Mouse (Mus musculus) C2C12 (cell line): ENCODE measurements around the gene Mylk2. TPM values are rescaled to one million over a fixed set of nuclear protein-coding genes. Genes with fewer than 3 reads are reported as not detected.

ENCODE experiments used
- H3K27me3 ChIP-seq: one replicate; pipeline ENCODE4 v1.6.1; 2011; ENCODE audit not compliant: control insufficient read depth, insufficient read depth, insufficient read length
- H3K36me3 ChIP-seq: one replicate; pipeline ENCODE4 v1.6.1; 2011; ENCODE audit not compliant: control insufficient read depth, insufficient read depth
- H3K4me3 ChIP-seq: one replicate; pipeline ENCODE4 v1.5.1; 2011; ENCODE audit warnings: mild to moderate bottlenecking, control low read depth; ENCODE audit not compliant: poor library complexity, insufficient read depth, severe bottlenecking
- H3K79me2 ChIP-seq: one replicate; pipeline ENCODE4 v1.6.1; 2011; ENCODE audit not compliant: control insufficient read depth, insufficient read depth
- H3K79me3 ChIP-seq: one replicate; pipeline ENCODE4 v1.6.1; 2011; ENCODE audit warnings: low read depth, control low read depth
- H3ac ChIP-seq: one replicate; pipeline ENCODE3; 2011; ENCODE audit warnings: low read depth; ENCODE audit not compliant: control insufficient read depth, insufficient read length
- CEBPB ChIP-seq: IDR thresholded peaks from one replicate; pipeline ENCODE4 v1.6.1; 2011; ENCODE audit warnings: low read depth, mild to moderate bottlenecking, control low read depth, moderate library complexity
- CTCF ChIP-seq: IDR thresholded peaks from one replicate; pipeline ENCODE4 v1.5.1; 2011; ENCODE audit not compliant: control insufficient read depth, insufficient read depth, insufficient read length
- FOSL1 ChIP-seq: IDR thresholded peaks from one replicate; pipeline ENCODE4 v1.8.0; 2011; ENCODE audit warnings: mild to moderate bottlenecking, low read length; ENCODE audit not compliant: poor library complexity, insufficient read depth, severe bottlenecking
- MAX ChIP-seq: IDR thresholded peaks from one replicate; pipeline ENCODE4 v1.6.1; 2011; ENCODE audit warnings: mild to moderate bottlenecking, control low read depth
- MYOD1 ChIP-seq: IDR thresholded peaks from one replicate; pipeline ENCODE4 v1.6.1; 2011; ENCODE audit warnings: low read depth; ENCODE audit not compliant: control insufficient read depth, insufficient read length
- MYOG ChIP-seq: IDR thresholded peaks from one replicate; pipeline ENCODE4 v1.6.1; 2011; ENCODE audit not compliant: control insufficient read depth, insufficient read length; ENCODE audit errors: extremely low read depth
- USF1 ChIP-seq: IDR thresholded peaks from one replicate; pipeline ENCODE4 v1.6.1; 2011; ENCODE audit warnings: low read depth, mild to moderate bottlenecking, control low read depth, moderate library complexity
- polyA plus RNA-seq: library from polyadenylated mRNA; unstranded; fragments of >200 nt; fragmentation: generic; extraction: Trizol; gene quantifications from one replicate; pipeline ENCODE4 v1.2.1, GENCODE M21; 2012; ENCODE audit warnings: missing spikeins

The Mylk2 gene
- polyA plus RNA-seq, 1 experiment: 3.9 TPM

DNA sequence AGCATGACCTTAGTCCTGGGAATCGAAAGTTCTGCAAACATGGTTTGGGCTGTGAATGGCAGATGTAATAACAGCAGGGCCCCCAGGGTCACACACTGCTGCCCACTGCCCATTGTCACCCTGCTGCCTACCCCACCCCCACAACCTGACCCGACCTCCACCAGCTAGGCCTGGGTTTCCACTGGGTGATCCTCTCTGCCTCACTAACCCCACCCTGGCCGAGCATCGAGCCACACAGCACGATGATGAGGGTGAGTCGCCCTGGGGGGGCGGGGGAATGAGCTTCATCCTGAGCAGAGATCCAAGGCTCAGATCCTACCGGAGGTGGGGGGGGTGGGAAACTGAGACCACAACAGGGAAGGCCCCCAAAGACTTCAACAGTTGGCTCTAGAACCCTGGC lies 13.0 kb downstream of the Mylk2 start:
- peaks cover under 1% of the 10 kb centered on the region for H3K79me3 ChIP-seq
- H3K79me2 ChIP-seq: peaks cover 29% of the 10 kb centered on the region
- H3K36me3 ChIP-seq: no peaks in the 10 kb centered on the region
- TF ChIP-seq CEBPB (no peak), FOSL1 (no peak), MYOG (no peak), USF1 (no peak), CTCF (no peak), MAX (no peak), MYOD1 (no peak)
- H3K27me3 ChIP-seq: no peaks in the 10 kb centered on the region
- no peak overlapping the region for H3ac ChIP-seq
- H3K4me3 ChIP-seq: no peak overlapping the region

DNA sequence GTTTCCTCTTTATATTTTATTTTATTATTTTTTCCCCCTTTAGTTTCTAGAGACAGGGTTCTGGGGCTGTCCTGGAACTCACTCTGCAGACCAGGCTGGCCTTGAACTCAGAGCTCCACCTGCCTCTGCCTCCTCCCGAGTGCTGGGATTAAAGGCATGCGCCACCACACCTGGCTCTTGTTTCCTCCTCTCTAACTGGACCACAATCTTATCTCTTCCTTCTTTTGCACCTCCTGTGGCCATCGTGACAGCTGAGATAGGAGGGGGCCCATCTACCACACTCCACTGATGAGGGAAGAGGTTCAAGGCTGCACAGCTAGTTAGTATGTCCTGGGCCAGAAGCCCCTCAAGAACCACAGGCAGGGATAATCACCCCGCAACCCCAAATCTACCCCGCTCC lies 13.4 kb downstream of the Mylk2 start:
- TF ChIP-seq CTCF (no peak), MAX (no peak), CEBPB (no peak), MYOG (no peak)
- peaks cover 3% of the 10 kb centered on the region for H3K79me3 ChIP-seq
- peak overlapping the region; percentile 18 for H3K4me3 ChIP-seq
- no peaks in the 10 kb centered on the region for H3K27me3 ChIP-seq
- no peak overlapping the region for H3ac ChIP-seq
- no peaks in the 10 kb centered on the region for H3K36me3 ChIP-seq
- peaks cover 33% of the 10 kb centered on the region for H3K79me2 ChIP-seq

DNA sequence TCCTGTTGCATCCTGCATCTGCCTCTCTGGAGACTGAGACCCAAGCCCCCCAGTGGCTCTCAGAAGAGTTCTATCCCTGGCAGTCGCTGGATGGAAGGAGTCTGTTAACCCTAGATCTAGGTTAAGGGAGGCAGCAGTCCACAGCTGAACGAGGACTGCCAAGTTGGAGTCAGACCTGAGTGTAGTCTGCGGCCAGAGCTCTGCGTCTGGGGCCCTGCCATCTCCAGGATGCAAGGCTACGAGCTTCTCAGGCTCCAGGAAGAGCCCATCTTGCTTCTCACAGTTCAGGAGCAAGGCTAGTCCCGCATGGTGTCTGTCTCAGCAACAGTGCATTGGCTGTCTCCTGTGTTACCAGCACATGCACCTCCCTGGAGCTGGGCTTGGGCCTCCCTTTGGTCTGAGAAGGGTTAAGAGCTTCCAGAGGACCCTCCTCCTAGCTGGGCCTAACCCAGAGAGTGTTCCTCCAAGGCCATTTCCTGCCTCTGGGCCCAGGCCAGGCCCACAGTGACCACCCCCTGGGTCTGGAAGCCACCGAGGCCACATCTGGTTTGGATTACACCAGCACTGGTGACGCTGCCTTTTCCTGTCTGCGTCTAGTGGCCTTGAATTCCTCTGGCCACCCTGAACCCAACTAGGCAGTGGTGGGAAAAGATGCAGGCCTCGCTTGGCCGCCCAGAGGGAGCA lies 14.2 kb downstream of the Mylk2 start:
- Histone ChIP-seq H3K79me3 (peaks cover 10% of the 10 kb centered on the region), H3ac (peak overlapping the region; percentile 75), H3K27me3 (no peaks in the 10 kb centered on the region), H3K36me3 (no peaks in the 10 kb centered on the region), H3K4me3 (peak overlapping the region; percentile 18), H3K79me2 (peaks cover 41% of the 10 kb centered on the region)
- no peak for TF ChIP-seq CTCF
- peak; percentile 68 for TF ChIP-seq MAX
- no peak for TF ChIP-seq MYOD1
- no peak for TF ChIP-seq USF1

DNA sequence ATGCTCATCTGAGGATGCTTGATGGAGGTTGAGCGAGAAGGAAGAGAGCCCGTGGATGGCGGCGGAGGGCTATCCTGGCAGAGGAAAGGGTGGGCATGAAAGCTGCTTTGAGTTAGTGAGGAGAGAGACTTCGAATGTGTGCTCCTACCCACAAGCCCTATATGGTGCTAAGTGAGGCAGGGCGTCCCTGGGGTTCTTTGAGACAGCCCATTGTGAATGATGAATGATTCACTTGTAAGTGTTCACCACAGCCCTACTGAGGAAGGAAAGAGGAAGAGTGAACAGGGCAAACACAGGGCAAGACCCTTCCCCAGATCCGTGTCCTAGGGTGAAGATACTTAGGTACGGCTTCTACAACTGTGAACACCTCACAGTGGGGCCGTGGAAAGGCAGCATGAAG lies 15.7 kb downstream of the Mylk2 start:
- H3K27me3 ChIP-seq: no peaks in the 10 kb centered on the region

DNA sequence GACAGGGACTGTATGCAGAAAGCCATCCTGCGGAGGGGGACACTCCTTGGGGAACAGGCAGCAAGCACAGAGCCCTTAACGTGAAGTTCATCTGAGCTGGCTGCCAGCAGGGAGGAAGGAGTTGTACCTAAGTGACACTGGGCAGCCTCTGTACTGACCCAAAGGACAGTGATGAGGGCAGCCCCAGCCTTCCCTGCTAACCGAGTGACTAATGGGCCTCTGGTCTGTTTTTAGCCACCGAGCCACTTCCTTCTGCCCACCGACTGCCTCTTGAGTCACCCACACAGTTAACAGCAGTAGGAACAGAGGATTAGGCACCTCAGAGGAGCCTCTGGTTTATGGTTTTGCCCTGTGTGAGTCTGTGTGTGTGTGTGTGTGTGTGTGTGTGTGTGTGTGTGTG lies 16.2 kb downstream of the Mylk2 start:
- no peak overlapping the region for H3K4me3 ChIP-seq
- H3ac ChIP-seq: peak overlapping the region; percentile 62
- TF ChIP-seq MYOD1: peak; percentile 28
- peak; percentile 4 for TF ChIP-seq CEBPB
- TF ChIP-seq MYOG: no peak
- TF ChIP-seq MAX: peak; percentile 40
- peak; percentile 19 for TF ChIP-seq FOSL1
- no peak for TF ChIP-seq USF1
- no peak for TF ChIP-seq CTCF
- peaks cover 61% of the 10 kb centered on the region for H3K79me2 ChIP-seq
- H3K79me3 ChIP-seq: peaks cover 30% of the 10 kb centered on the region
- no peaks in the 10 kb centered on the region for H3K36me3 ChIP-seq
- no peaks in the 10 kb centered on the region for H3K27me3 ChIP-seq

More for the DNA sequence above, 15.7 kb downstream of the Mylk2 start:
- H3K79me3 ChIP-seq: peaks cover 25% of the 10 kb centered on the region
- TF ChIP-seq USF1: no peak
- no peak overlapping the region for H3K4me3 ChIP-seq
- peak overlapping the region; percentile 69 for H3ac ChIP-seq
- H3K79me2 ChIP-seq: peaks cover 57% of the 10 kb centered on the region
- no peaks in the 10 kb centered on the region for H3K36me3 ChIP-seq

DNA sequence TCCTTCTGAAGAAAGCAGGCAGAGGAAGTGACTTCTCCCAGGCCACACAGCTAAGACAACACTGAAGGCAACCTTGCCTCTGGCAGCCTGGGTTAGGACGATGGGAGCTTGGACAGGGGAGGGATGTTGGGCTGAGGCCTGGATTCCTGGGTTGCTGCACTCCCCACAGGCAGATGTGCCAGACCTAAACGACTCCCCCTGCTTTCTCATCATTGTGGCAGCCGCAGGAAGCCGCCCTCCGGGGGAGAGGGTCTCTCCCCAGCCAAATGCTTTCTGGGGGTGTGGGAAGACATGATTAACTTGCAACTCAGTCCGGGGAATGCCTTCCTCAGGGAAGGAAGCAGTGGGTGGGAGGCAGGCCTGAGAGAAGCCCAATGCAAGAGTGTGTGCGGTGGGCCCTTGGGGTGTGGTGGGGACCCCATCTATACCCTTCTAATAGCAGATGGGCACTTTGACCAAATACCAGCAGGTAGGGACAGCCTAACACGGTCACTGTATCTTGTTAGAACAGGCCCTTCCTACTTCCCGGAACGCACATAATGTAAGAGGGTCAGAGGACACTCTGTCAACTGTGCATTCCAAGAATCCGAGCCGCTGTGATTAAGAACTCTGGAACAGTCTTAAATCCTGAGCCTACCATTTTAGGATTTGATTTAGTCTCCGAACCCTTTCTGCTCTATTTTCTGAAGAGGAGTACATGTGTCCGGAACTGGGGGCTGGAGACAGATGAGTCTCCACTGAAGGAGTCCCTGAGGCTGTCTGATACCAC lies 17.3 kb downstream of the Mylk2 start:
- H3K79me3 ChIP-seq: peaks cover 36% of the 10 kb centered on the region
- peak overlapping the region; percentile 47 for H3ac ChIP-seq
- TF ChIP-seq FOSL1: no peak
- no peak for TF ChIP-seq CEBPB
- TF ChIP-seq CTCF: no peak
- TF ChIP-seq MAX: no peak
- TF ChIP-seq MYOD1: no peak
- no peak for TF ChIP-seq USF1
- TF ChIP-seq MYOG: no peak
- no peaks in the 10 kb centered on the region for H3K36me3 ChIP-seq
- H3K4me3 ChIP-seq: no peak overlapping the region
- H3K27me3 ChIP-seq: no peaks in the 10 kb centered on the region
- H3K79me2 ChIP-seq: peaks cover 68% of the 10 kb centered on the region
